Mouse (Mus musculus) bone marrow, adult 2 months (tissue): Measurements from ENCODE around the gene Nkap.

Experiments
- CTCF ChIP-seq: fragments of 200-500 bp; IDR thresholded peaks from 2 replicates; pipeline ENCODE4 v1.5.1; 2011; ENCODE audit warnings: low read length, control low read depth; ENCODE audit not compliant: control insufficient read depth, insufficient read depth
- POLR2A ChIP-seq: fragments of 200-500 bp; IDR thresholded peaks from 2 replicates; pipeline ENCODE4 v1.6.1; 2011; ENCODE audit warnings: low read depth, mild to moderate bottlenecking, control low read depth, low read length, borderline replicate concordance; ENCODE audit not compliant: control insufficient read depth

- TF ChIP-seq CTCF (no peak), POLR2A (peak; percentile 54; the same call in 1 of the 2 replicates)
These were observed 64.6 kb downstream of the Nkap start, which contains the start of the genes Ndufa1 and Rnf113a1 for GRCm38 (mm10) chrX:37191105-37191743.
